Mouse (Mus musculus): ENCODE results near the gene Acot2. TPM values are rescaled to one million over a fixed set of nuclear protein-coding genes. Genes with fewer than 3 reads are reported as not detected.
A peak's percentile ranks its signal among the peaks of the same experiment; 100 is the strongest.
"Not testable (repeated sequence)": the region's sequence is repeated elsewhere in the genome, so short reads cannot be mapped to it uniquely, and the experiment has no call there.

Acot2 gene
- polyA plus RNA-seq, 1 experiment from 2014 or later = 40.9 TPM

DNA sequence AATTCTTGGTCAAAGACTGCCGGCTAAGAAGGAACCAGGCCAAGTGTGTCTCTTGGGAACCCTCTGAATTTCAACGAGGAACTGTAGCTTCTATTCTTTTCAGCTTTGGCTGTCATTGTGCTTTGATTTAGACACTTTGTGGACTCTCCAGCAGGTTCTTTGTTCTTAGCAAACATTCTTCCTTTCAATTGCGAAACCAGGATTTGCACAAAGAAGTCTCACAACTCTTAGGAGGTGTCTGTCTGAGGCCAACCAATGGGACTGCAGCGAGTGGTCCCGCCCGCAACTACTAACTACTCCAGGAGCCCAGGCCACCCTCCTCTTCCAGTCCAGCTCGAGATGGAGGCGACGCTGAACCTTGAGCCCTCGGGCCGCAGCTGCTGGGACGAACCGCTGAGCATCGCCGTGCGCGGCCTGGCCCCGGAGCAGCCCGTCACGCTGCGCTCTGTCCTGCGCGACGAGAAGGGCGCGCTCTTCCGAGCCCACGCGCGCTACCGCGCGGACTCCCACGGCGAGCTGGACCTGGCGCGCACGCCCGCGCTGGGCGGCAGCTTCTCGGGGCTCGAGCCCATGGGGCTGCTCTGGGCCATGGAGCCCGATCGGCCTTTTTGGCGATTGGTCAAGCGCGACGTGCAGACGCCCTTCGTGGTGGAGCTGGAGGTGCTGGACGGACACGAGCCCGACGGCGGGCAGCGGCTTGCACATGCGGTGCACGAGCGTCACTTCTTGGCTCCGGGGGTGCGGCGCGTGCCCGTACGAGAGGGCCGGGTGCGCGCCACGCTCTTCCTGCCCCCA lies 21.7 kb downstream of the Acot2 start, which contains the start of gene Acot1:
Acot1 (plus strand) TSS at position 320 of the 795 bp plus-strand sequence.
- H3K9ac ChIP-seq (replicated peaks; ENCODE audit: low read length) = peak within 1 kb of the TSS; percentile 68
- H3K4me1 ChIP-seq (ENCODE audit: insufficient read depth, low read length) = peaks cover 28% of the 10 kb centered on the region
- H3K27me3 ChIP-seq (ENCODE audit: insufficient read depth, low read length); H3K36me3 ChIP-seq (ENCODE audit: insufficient read depth, low read length); H3K9me3 ChIP-seq (ENCODE audit: low read length): not testable (repeated sequence)
- H3K4me3 ChIP-seq (ENCODE audit: low read length) = peak within 1 kb of the TSS; percentile 52
- peak within 1 kb of the TSS; percentile 56 for H3K4me2 ChIP-seq (replicated peaks; ENCODE audit: low read depth, low read length)
- peak; percentile 97 for ATAC-seq (ENCODE audit: low FRiP score, low TSS enrichment)
- WGBS = 2% methylated on average over 50 of the region's 70 CpGs
- peak within 1 kb of the TSS; percentile 68 for H3K27ac ChIP-seq (ENCODE audit: low read length)

DNA sequence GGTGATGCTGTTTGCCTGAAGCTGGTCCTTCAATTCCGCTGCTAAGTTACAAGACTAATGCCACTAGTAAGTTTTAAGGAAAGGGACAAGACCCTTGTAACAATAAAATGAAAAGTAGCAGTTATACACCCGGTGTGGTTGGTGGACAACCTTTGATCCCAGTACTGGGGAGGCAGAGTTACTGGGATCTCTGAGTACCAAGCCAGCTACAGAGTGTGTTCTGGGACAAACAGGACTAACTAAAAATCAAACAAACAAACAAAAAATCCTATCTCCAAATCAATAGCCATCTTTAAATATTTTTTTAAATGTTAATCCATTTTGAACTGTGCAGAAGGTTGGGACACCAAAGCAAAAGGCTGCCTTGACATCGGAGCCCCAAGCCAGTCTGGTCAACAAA lies 22.5 kb downstream of the Acot2 start:
- ATAC-seq (ENCODE audit: low FRiP score, low TSS enrichment) = no peak
- WGBS = 61% methylated on average over 3 of the region's 3 CpGs
- peaks cover 4% of the 10 kb centered on the region; the same call in 1 of the 2 replicates for H3K36me3 ChIP-seq (ENCODE audit: insufficient read depth, low read length)

DNA sequence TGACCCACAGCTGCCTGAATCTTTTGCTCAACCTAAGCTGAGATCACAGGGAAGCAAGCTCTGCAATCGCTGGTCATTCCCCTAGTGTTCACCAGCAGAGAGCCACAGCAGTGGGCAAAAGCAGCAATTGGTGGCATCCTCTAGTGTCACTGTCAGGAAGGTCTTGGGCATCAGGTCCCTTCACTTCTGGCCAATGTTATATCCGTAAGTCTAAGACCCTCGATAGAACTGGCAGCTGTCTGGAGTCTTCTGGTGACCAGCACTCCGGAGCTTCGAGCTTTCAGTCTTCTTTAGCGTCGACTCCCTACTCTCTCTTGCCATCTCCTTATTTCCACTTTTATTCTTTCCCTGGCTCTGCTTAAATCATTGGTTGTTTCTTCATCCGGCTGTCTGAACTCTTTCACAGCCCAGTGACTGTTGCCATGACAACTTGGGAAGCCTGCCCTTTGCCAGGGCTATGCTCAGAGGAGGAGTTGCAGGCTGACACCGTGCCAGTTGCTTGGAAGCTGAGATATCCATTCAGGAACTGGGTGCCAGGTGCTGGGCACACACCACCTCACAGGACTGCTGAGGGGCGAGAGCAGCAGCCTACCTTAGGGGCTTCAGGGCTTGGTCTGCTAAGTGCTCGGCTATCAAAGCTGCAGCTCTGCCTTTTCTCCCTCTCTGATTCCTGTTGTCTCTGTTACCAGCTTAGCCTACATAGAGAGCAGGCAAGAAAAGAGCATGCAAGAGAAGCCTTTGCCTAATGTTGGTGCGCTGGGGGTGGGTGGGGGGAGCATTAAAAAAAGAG lies 23.8 kb downstream of the Acot2 start:
- ATAC-seq (ENCODE audit: low FRiP score, low TSS enrichment) = peak; percentile 81
- H3K9ac ChIP-seq (replicated peaks; ENCODE audit: low read length) = 0 out of 2 replicates have a peak overlapping the region, but pooled peaks have one; percentile 23
- H3K4me3 ChIP-seq (ENCODE audit: low read length) = peak overlapping the region; percentile 19
- H3K4me2 ChIP-seq (replicated peaks; ENCODE audit: low read depth, low read length) = peak overlapping the region; percentile 56
- peaks cover 9% of the 10 kb centered on the region; the same call in 1 of the 2 replicates for H3K36me3 ChIP-seq (ENCODE audit: insufficient read depth, low read length)
- peak overlapping the region; percentile 67 for H3K27ac ChIP-seq (ENCODE audit: low read length)
- peaks cover 28% of the 10 kb centered on the region for H3K4me1 ChIP-seq (ENCODE audit: insufficient read depth, low read length)
- no peaks in the 10 kb centered on the region for H3K9me3 ChIP-seq (ENCODE audit: low read length)
- no peaks in the 10 kb centered on the region for H3K27me3 ChIP-seq (ENCODE audit: insufficient read depth, low read length)
- WGBS = 28% methylated on average over 12 of the region's 12 CpGs

More for the DNA sequence above, 22.5 kb downstream of the Acot2 start:
- Histone ChIP-seq H3K4me1 (ENCODE audit: insufficient read depth, low read length) (peaks cover 28% of the 10 kb centered on the region), H3K27ac (ENCODE audit: low read length) (0 out of 2 replicates have a peak overlapping the region, but pooled peaks have one; percentile 34), H3K9me3 (ENCODE audit: low read length) (no peaks in the 10 kb centered on the region), H3K4me2 (replicated peaks; ENCODE audit: low read depth, low read length) (peak overlapping the region; percentile 56), H3K4me3 (ENCODE audit: low read length) (peak overlapping the region; percentile 52), H3K9ac (replicated peaks; ENCODE audit: low read length) (peak overlapping the region; percentile 68), H3K27me3 (ENCODE audit: insufficient read depth, low read length) (no peaks in the 10 kb centered on the region)

DNA sequence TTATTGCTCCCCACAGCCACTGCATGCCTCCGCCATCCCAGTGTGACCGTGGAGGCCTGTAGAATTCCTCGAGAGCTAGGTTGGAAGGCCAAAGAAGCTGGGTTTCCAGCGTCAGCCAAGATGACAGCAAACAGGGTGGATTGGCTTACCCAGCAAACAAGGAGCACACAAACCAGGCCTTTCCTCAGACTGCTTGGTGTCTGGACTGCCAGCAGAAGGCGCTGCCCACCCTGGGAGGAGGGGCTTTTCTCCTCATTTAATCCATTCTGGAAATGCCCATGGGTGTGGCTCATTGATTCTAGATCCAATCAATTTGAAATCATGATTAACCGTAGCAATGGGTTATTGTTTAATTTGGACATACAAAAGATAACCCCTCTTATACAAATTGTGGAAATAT lies 25.5 kb downstream of the Acot2 start:
- H3K36me3 ChIP-seq (ENCODE audit: insufficient read depth, low read length) = peaks cover 13% of the 10 kb centered on the region; the same call in 1 of the 2 replicates
- H3K4me1 ChIP-seq (ENCODE audit: insufficient read depth, low read length) = peaks cover 28% of the 10 kb centered on the region
- no peak for ATAC-seq (ENCODE audit: low FRiP score, low TSS enrichment)

DNA sequence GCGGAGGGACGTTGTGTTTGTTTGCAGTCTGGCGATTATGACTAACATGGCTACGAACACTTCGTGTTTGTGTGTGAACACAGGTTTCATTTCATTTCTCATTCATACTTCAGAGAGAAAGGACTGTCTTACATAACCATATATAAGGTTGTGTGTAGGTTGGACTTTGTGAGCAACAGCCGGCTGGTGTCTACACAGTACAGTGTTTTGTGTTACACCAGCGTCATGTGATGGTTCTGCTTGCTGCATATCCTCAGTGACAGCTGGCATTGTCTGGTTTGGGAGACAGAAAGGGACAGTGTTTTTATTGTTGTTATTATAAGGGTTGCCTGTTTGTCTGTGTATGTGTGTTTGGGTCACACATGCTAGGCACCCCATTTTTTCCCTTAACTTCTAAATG lies 26.0 kb downstream of the Acot2 start:
- Histone ChIP-seq H3K4me3 (ENCODE audit: low read length) (no peak overlapping the region), H3K9me3 (ENCODE audit: low read length) (no peaks in the 10 kb centered on the region), H3K4me2 (replicated peaks; ENCODE audit: low read depth, low read length) (no peak overlapping the region), H3K4me1 (ENCODE audit: insufficient read depth, low read length) (peaks cover 24% of the 10 kb centered on the region), H3K9ac (replicated peaks; ENCODE audit: low read length) (no peak overlapping the region), H3K27me3 (ENCODE audit: insufficient read depth, low read length) (no peaks in the 10 kb centered on the region), H3K27ac (ENCODE audit: low read length) (no peak overlapping the region), H3K36me3 (ENCODE audit: insufficient read depth, low read length) (peaks cover 13% of the 10 kb centered on the region; the same call in 1 of the 2 replicates)
- no peak for ATAC-seq (ENCODE audit: low FRiP score, low TSS enrichment)
- WGBS = 92% methylated on average over 7 of the region's 7 CpGs

More for the DNA sequence above, 25.5 kb downstream of the Acot2 start:
- H3K4me3 ChIP-seq (ENCODE audit: low read length) = no peak overlapping the region
- H3K27me3 ChIP-seq (ENCODE audit: insufficient read depth, low read length) = no peaks in the 10 kb centered on the region
- no peak overlapping the region for H3K27ac ChIP-seq (ENCODE audit: low read length)
- no peak overlapping the region for H3K9ac ChIP-seq (replicated peaks; ENCODE audit: low read length)
- no peaks in the 10 kb centered on the region for H3K9me3 ChIP-seq (ENCODE audit: low read length)
- no peak overlapping the region for H3K4me2 ChIP-seq (replicated peaks; ENCODE audit: low read depth, low read length)
- 74% methylated on average over 6 of the region's 6 CpGs for WGBS

DNA sequence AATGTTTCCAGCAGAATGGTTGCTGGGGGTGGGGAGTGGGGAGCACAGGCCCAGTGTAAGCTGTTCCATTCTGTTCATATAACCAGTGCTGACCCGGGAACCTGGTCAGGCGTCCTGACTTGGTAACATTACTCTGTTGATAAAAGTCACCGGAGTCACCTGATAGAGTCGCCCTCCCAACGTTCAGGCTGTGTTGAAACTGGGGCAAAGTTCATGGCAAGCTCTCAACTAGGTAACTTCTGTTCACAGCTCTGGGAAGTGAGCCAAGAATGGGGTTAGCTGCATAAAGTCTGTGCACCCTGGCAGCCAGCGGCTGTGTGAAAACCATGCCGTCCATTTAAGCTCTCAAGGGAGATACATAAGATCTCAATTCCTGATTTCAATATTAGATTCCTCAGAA lies 32.9 kb downstream of the Acot2 start:
- not testable (repeated sequence) for H3K27ac ChIP-seq (ENCODE audit: low read length); H3K9me3 ChIP-seq (ENCODE audit: low read length); H3K4me2 ChIP-seq (replicated peaks; ENCODE audit: low read depth, low read length); H3K4me1 ChIP-seq (ENCODE audit: insufficient read depth, low read length); H3K36me3 ChIP-seq (ENCODE audit: insufficient read depth, low read length); H3K9ac ChIP-seq (replicated peaks; ENCODE audit: low read length); H3K27me3 ChIP-seq (ENCODE audit: insufficient read depth, low read length); H3K4me3 ChIP-seq (ENCODE audit: low read length)
- 17% methylated on average over 7 of the region's 7 CpGs for WGBS
- ATAC-seq (ENCODE audit: low FRiP score, low TSS enrichment) = peak; percentile 85

DNA sequence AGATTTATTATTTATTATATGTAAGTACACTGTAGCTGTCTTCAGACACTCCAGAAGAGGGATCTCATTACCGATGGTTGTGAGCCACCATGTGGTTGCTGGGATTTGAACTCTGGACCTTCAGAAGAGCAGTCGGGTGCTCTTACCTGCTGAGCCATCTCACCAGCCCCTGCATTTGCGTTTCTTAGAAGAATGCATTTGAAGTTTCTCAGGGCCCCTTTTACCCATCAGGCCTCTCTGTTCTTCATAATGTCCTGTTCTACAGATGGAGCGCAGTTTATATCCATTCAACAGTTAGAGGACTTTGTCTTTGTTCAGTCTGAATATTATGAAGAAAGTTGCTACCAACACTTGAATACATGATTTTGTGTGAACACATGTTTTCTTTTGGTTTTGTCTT lies 34.6 kb downstream of the Acot2 start:
- ATAC-seq (ENCODE audit: low FRiP score, low TSS enrichment); H3K4me1 ChIP-seq (ENCODE audit: insufficient read depth, low read length); H3K4me3 ChIP-seq (ENCODE audit: low read length); H3K9me3 ChIP-seq (ENCODE audit: low read length); H3K4me2 ChIP-seq (replicated peaks; ENCODE audit: low read depth, low read length); H3K36me3 ChIP-seq (ENCODE audit: insufficient read depth, low read length); H3K9ac ChIP-seq (replicated peaks; ENCODE audit: low read length); H3K27me3 ChIP-seq (ENCODE audit: insufficient read depth, low read length); H3K27ac ChIP-seq (ENCODE audit: low read length): not testable (repeated sequence)
- 93% methylated on average over 4 of the region's 4 CpGs for WGBS

DNA sequence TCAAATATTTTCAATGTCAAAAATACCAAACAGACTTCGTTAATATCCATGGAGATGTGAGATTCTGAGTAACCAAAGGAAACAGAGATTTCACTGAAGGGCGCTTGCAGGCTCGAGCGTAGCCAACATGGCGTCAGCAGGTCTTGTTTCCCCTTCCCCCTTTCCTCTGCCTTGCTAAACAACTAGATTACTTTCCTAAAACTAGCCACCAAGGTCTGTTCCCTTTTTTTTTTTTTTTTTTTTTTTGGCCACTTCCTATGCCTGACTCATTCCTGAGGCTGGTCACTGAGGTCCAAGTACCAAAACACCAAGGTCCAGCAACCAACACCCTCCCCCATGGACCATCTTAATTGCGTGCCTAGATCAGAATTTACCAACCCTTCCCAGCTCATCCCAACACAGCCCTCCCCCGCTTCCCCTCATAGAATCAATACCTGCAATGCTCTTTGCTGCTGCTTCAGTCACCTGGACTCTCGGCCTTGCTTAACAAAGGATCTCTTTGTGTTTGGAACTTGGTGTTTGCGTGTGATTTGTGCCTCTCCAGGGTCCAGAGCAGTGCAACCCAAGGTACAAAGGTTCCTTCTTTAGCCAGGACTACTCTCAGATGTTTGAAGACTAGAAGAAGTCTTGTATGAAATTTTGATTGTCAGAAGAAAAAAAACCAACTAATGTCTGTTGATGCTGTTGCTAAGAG lies 35.5 kb downstream of the Acot2 start:
- Histone ChIP-seq H3K4me1 (ENCODE audit: insufficient read depth, low read length) (no peaks in the 10 kb centered on the region), H3K4me3 (ENCODE audit: low read length) (no peak overlapping the region), H3K27me3 (ENCODE audit: insufficient read depth, low read length) (no peaks in the 10 kb centered on the region), H3K27ac (ENCODE audit: low read length) (no peak overlapping the region), H3K36me3 (ENCODE audit: insufficient read depth, low read length) (no peaks in the 10 kb centered on the region), H3K9ac (replicated peaks; ENCODE audit: low read length) (no peak overlapping the region), H3K4me2 (replicated peaks; ENCODE audit: low read depth, low read length) (no peak overlapping the region), H3K9me3 (ENCODE audit: low read length) (no peaks in the 10 kb centered on the region)
- no peak for ATAC-seq (ENCODE audit: low FRiP score, low TSS enrichment)
- WGBS = 77% methylated on average over 9 of the region's 9 CpGs

DNA sequence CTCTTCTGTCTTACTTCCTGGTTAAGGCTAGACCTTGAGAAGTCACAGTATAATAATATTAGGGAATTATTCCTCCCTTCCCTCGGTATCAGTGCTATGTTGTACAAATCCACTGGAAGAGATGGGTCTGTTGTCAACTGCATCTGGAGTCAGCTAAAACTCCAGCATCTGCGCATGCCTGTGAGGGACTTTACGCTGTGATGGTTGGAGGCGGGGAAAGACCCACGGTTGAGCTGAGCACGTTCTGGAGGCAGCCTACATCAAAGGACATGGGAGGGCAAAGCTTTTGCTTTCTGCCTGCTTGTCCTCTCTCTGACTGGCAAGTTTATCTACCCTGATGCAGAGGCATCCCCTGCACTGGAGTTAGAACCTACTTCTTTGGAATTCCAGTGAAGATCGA lies 38.2 kb downstream of the Acot2 start:
- no peak for ATAC-seq (ENCODE audit: low FRiP score, low TSS enrichment)
- no peak overlapping the region for H3K27ac ChIP-seq (ENCODE audit: low read length)
- no peaks in the 10 kb centered on the region for H3K27me3 ChIP-seq (ENCODE audit: insufficient read depth, low read length)
- no peak overlapping the region for H3K4me2 ChIP-seq (replicated peaks; ENCODE audit: low read depth, low read length)
- no peaks in the 10 kb centered on the region for H3K36me3 ChIP-seq (ENCODE audit: insufficient read depth, low read length)
- no peak overlapping the region for H3K4me3 ChIP-seq (ENCODE audit: low read length)
- no peaks in the 10 kb centered on the region for H3K4me1 ChIP-seq (ENCODE audit: insufficient read depth, low read length)
- 76% methylated on average over 7 of the region's 7 CpGs for WGBS
- no peak overlapping the region for H3K9ac ChIP-seq (replicated peaks; ENCODE audit: low read length)
- H3K9me3 ChIP-seq (ENCODE audit: low read length) = no peaks in the 10 kb centered on the region

All from kidney, embryonic 16.5 days (tissue).